Mouse (Mus musculus) brain, adult 2 months (tissue): Measurements from ENCODE around the gene Il27ra.

ENCODE experiments used
- DNase-seq: peaks from one replicate; pipeline ENCODE4 v3.0.0; 2011; ENCODE audit warnings: low read depth, low spot score

Gene Il27ra

DNA sequence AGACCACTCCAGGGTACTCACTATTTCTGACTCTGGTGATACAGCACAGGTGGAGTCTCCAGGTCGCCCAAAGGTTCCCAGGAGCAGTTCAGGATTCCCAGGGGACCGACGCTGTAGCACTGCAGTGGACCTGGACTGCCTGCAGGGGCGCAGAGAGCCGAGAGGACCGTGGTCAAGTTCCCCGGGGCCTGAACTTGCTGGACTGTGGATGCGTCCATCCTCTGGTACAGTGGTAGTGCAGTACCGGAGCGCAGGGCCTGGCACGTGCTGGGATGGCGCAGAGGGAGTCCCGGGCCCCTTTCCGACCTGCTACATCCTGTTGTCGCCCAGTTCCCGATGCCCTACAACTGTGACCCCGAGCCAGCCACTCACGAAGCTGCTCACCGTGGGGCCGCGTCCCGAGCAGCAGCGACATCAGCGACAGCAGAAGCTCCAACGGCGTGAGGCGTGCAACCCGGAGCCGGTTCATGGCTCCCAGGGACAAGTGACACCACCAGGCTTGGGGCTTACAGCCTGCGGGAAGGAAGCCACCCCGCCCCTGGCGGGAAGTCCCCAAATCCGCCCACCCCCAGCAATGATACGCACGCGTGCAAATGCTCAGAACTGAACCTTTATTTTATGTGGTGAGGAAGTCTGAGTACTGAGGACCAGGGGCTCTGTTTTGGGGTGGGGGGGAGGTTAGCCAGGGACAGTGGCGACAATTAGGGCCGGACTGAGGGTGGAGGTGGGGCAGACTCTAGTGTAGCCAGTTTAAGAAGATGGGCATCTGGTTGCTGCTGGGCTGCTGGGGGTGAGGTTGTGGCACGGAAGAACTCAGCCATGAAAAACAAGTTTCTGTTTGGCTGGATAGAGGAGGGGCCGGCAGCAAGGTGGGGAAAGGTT lies at the start of gene Il27ra:
Gene Il27ra, minus strand, starts transcription at position 524 of the 882 bp plus-strand sequence.
- DNase-seq, result peak; percentile 49

DNA sequence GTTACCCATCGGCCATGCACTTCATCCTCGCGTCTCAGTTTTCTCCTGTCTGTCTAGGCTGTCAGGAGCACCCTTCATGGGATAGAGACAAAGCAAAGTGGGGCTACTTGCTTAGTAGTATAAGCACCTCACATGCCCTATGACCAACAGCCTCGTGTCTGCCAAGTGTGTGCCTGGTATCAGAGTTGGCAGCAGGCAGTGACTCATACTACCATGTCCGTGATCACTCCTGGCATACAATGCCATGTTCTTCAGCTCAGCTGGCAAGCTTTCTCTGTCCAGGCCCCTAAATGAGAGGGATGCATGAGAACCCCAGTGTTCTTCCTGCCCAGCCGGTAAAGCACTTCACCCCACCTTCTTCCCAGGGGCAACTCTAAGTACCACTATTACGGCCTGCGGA lies 48.2 kb upstream of the Il27ra start:
- DNase-seq, result peak; percentile 54

DNA sequence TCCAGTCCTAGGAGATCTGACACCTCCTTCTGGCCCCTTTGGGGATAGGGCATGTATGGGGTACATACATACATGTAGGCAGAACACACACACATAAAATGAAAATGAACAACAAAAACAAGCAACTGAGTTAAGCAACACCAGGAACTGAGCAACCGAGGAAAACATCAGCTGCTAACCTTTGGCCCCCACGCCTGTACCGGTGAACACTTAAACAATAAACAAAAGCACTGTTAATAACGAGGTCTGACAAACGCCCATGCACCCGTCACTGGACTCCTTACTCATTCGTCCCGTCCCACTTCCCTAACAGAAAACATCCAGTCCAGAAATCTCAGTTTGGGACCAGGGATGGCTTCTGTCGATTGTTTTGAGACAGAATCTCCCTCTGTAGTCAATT lies 46.9 kb upstream of the Il27ra start:
- DNase-seq, result no peak

DNA sequence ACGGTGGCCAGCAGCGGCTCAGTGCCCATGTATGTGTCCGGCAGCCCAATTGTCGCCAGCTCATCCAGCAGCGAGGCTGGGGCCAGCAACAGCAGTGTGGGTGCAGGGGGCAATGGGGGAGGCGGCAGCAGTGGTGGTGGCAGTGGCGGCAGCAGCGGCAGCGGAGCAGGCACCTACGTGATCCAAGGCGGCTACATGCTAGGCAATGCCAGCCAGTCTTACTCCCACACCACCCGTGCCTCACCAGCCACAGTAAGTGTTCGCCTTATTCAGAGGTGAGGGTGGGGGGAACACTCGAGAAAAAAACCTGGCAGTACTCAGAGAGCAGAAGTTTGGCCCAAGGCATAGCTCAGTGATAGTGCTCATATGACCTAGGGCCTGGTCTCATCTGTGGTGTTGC lies 45.4 kb upstream of the Il27ra start:
- peak; percentile 43 for DNase-seq

DNA sequence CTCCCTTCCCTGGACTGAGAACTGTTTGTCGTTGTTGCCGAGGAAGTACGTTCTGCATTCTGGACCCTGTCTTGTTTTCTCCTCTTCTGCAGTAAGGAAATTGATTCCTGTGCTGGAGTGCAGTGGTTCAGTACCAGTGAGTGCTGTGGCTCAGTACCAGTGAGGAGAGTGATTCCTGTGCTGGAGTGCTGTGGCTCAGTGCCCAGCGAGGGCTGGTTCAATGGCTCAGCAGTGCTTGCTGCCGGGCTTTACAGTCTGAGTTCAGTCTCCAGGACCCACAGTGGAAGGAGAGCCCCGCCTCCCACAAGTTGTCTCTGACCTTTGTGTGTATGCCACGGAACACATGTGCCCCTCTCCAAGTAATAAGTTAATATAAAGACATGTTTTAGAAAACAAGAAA lies 44.8 kb upstream of the Il27ra start:
- no peak for DNase-seq

DNA sequence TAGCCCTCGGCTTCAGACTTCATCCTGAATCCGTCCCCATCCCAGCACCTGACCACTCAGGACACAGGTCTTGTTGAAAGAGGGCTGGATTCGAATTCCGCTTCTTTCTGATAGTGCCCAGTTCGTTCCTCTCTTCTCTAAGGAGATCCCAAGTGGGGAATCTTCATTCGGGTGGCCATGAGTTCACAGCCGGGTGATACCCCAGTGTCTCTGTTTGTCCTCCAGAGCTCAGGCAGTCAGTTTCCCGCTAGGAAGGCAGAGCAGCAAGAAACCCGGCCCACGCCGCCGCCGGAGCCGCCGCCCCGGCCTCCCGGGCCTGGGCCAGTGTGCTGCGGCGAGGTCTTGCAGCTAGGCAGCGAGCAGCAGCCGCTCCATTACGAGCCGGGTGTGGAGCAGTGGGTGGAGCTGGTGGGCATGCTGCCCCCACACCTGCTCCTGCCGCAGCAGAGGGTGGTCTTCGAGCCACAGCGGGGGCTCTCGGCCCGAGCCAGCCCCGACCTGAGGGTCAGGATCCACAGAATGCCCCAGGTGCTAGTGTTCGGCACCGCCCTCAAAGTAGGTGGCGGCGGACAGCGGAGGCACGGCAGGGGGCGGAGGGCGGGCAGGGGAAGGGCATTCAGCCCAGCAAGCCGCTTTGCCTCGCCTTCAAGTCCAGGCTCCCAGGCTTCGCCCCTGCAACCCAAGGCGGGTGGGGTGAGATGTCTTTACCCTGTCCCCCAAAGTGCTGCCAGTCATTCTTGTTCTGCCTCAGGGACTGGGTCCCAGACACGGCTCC lies 42.1 kb upstream of the Il27ra start:
- no peak for DNase-seq

DNA sequence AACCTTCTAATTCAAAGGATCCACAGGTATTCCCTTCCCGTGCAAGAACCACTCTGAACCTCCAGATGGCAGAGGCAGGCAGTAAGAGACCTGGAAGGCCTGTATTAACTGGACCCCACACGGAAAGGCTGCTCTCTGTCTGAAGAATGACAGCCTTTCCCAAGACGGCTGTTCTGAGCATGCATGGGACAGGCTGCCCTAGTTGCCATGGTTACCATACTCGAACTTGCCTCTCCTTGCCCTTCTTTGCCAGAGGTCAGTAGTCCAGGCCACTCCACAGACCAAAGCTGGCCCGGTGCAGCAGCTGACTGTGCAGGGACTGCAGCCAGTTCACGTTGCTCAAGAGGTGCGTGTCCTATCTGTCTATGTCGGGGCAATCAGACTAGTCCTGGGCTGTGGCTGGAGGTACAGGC lies 41.4 kb upstream of the Il27ra start:
- no peak for DNase-seq

DNA sequence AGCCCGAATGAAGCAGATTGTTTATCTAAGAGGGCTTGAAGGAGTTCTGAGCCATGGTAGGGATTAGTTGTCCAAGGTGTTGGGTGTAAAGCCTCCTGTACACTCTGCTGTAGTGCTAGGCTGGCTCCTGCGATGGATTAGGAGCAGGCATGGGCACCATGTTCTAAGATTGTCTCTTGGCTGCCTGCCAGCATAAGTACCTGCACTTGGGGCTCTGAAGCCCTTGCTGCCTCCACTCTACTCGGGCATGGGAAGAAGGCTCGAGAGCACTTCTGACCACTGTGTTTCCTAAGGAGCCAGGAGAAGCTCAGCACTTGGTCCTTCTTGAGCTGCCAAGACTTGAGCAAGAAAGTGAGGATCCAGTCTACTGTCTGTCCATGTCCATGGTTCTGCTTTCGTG lies 36.8 kb upstream of the Il27ra start:
- DNase-seq, result no peak

DNA sequence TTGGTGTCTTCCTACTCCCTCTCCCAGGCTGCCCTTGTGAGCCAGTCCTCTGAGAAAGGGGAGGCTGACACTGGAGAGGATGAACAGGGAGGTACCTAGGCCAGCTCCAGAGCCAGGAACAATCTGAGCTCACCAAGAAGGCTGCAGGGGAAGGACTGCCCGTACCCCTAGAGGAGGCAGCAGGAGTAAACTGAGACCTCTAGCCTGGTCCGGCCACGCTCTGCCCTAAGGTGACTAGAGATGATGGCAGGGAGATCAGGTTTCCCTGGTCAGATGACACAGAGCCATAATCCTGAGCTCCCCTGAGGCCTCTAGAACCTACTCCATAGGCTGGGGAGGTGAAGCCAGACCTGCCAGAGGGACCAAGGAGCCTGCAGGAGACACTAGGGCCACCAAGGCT lies 34.5 kb upstream of the Il27ra start:
- DNase-seq, result no peak

DNA sequence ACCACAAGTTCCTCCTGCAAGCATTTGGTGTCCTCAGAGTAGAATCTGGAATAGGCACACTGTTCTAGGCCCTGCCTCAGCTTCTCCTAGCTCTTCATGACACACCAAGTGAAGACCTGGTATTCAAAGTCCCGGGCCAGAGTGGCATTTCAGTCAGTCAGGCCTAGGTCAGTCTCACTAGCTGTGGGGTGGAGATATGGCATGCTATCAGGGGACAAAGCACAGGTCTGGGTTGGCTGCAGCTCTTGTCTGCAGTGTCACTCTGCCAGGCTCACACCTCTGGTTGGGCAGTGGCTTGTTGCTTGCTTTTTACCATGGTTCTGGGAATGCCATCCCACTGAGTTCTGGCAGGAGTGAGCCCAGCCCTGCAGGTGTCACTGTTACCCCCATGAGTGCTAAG lies 34.0 kb upstream of the Il27ra start:
- no peak for DNase-seq

DNA sequence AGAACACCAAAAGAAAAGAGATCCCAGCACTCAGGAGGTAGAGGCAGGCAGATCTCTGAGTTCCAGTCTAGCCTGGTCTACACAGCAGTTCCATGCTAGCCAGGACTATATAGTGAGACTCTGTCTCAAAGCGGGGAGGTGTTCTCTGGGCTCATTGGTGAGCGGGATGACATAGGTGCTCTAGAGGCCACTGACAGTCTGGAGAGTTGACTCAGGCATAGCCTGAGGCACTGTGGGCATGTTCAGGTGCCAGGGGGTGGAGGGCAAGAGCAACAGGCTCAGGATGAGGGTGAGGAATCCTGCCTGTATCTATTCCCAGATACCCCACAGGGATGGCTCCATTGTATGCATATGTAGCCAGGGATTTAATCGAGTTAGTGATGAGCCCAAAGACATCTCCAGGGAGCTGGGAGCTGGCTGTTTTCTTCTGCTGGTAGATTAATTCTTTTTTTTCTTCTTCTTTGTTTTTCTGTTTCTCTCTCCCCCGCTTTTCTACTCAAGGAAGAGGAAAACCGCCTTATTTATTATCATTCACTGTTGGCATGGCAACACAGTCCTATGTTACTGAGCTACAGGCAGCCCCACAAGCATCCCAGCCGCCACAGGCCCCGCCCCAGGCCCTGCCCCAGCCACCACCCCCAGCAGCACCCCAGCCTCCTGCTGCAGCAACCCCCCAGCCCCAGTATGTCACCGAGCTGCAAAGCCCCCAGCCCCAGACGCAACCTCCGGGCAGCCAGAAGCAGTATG lies 31.0 kb upstream of the Il27ra start:
- DNase-seq, result peak; percentile 72

DNA sequence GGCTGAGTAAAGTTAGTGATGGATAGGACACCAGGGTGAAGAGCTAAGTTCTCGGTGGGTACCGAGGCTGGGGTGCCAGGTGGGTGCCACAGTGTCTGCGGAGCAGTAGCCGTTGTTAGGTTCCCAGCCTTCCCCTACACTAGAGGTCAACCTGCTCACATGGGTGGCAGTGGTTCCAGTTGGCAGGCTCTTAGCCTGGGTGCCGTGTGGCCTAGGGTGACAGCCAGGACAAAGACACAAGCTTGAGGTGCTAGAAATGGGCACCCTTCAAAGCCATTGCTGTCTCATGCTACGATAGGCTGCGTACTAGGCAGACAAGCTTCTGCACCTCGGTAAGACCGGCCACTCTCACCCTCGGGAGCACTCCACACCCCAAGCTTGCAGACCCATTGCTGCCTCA lies 29.9 kb upstream of the Il27ra start:
- DNase-seq, result no peak

DNA sequence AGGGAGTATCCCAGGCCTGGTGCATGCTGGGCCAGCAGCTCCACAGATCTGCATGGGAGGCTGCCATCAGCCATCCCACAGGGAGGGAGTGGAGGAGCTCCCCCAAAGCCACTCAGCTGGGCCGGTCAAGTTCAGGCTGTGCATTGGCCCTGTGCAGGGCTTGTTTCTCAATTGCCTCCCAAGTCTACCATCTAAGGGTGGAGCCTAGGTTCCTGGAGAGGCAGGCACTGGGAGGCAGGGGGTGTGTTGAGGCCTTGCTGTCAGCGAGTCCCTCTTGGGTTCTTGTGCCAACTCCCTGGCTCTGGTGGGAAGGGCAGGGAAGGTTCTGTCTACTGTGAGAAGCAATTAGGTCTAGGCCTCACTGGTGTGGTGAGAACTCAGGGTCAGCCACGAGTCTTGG lies 29.5 kb upstream of the Il27ra start:
- DNase-seq, result no peak

DNA sequence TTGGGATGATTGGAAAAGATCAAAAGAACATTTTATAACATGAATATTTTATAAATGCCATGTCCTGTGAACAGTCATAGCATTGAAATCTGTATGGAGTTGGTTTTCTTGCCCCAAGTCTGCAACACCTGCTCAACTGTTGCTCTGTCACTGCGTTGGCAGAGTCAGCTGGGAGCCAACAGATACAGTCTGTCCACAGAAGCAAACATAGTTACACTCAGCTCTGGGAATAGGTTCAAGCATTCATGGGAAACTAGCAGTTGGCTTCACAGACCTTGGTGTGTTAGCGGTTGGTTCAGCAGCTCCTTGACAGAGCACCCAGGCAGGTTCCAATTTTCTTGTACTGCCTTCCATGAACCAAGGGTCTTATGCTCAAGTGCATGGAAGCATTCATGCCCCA lies 28.3 kb upstream of the Il27ra start:
- DNase-seq, result peak; percentile 90

DNA sequence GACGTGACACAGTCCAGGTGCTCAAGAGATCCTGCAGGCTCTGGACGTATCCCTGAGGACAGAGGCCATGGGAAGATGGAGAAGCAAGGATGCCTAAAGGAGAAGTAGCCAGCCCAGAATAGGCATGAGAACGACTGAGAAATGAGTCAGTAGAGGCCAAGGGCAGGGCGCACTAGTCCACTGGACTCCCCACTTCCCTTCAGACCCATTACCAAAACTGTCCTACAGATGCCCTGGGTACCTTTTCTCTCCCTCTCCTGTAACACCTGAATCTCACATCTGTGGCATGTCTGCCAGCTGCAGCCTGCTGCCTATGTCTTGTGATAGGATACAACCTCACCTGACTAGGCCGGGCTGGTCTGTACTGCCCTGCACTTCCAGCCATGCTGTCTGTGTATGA lies 27.9 kb upstream of the Il27ra start:
- DNase-seq, result no peak

DNA sequence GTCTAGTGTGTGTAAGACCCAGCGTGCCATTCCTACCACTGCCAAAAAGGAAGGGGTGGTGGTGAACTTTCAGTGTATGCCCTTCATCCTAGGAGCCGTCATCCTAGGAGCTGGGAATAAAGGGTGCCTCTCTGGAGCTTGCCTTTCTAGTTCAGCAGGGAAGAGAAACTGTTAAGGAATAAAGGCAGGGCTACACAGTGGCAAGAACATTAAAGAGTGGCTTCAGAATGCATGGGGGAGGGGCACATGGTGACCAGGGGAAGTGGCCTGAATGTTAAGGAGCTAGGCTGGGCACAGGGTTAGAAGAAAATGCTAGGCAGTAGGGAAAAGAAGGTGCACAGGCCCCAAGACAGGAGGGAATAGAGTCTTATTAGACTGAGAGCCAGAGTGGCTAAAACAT lies 27.4 kb upstream of the Il27ra start:
- DNase-seq, result no peak

DNA sequence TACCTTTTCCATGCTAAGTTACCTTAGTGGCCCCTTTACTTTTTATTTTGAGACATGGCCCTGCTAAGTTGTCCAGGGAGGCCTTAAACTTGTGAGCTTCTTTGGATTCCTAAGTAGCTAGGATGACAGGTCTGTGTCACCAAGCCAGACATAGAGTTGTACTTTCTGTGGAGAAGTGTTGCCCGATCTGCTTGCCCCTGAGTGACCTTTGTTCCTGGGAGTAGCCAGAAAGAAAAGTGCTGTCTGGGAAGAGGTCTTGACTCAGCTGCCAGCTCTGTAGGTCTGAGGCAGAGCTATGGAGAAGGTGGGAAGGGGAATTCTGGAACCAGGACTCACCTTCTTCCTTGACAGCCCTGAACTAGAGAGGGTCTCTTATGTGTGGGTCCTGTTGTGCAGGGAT lies 26.8 kb upstream of the Il27ra start:
- DNase-seq, result no peak

DNA sequence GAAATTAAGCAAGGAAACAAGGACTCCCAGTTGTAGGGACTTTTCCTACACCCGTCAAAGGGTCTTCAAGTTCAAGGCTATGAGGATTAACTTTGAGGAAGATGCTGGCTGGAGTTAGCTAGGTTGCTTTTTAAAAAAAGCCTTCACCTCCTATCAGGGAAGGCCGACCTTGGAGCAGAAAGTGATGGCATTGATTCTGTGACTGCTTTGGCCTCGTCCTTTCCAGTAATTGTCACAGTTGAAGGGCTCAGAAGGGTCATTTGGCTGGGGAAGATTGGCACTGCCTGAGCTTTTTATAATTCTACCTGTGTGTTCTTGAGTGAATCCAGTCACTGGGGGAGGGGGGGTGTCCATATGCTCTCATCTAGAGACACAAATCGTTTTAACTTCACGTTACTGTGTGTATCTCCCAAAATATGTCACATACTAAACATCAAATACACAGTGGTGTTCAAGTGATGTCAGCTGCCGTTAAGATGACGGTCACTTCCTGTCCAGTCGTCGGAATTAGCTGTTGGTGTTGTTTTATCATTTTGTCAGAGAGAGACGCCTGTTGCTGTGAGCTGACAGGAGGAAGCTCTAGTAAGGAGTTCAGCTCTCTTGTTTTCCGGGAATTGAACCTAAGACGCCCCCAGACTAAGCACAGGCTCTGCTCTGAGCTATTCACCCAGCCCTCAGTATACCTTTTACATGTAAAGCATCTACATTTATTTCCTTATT lies 26.1 kb upstream of the Il27ra start:
- DNase-seq, result no peak

DNA sequence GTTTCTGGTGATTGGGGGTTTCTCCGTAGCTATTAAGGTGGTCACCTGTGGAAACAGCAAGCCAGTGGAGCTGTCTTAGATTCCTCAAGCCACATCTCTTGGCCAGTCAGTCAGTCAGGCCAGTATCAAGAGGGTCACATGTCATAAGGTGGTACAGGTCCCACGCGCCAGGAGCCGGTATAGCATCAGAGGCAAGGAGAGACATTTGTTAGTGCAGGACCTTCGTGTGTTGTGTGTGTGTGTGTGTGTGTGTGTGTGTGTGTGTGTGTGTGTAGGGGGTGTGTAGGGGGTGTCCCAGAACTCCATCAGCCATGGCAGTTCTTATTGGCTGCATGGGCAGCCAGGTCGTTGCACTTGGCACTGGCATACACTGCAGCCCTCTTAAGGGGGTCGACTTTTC lies 25.5 kb upstream of the Il27ra start:
- no peak for DNase-seq

DNA sequence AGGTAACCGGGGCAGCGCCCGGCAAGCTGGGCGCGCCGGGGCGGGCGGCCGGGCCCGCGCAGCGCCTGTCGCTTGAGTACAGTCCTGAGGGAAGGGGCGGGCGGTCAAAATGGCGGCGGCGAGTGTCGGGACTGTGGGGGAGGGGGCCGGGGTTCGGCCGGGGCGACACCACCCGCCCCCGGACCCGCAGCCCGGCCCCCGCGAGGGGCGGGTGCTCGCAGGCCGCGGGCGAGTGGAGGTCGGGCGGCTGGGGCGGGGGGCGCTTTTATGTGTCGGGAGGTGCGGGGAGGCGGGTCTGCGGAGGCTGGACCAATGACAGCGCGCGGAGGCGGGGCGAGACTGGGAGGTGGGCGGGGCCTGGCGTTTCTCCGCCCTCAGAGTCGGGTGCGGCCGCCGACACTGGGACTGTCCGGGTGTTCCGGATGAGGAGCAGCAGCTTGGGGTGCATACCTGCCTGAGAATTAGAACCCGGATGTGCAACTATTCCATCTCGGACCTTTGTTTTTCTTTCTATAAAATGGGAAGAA lies 24.7 kb upstream of the Il27ra start:
- peak; percentile 94 for DNase-seq

DNA sequence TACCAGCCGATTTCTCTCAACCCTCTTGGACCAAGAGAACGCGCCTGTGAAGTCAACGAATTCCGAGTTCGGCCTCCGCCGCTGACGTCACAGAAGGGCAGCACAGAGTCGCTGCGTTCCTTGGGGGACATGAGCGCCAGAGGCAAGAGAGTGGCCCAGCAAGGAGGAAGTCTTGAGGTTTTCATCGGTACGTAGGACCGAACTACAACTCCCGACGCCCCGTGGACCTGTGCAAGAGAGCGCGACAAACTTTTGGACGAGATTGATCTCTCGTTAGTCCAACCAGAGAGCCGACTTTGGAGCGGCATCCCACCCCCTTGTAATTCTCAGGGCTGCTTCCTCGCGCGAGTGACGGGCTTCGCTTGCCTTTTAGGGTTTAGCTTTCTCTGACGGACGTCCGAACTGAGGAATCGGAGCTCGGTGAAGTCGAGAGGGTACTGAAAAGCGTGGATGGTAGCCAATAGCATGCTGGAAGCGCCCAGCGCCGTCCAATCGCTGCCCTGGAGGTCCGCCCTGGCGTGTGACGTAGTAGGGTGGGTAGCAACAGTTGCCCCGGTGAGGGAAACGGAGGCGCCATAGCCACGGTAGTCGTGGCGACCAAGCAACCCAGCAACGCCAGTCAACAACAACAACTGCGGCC lies 24.0 kb upstream of the Il27ra start, which contains the start of gene Rfx1:
Gene Rfx1, plus strand, starts transcription at position 544 of the 640 bp plus-strand sequence.
- peak; percentile 100 for DNase-seq
